Mouse (Mus musculus) stomach, embryonic 15.5 days (tissue): ENCODE measurements at regions not wholly inside any gene's neighbourhood (a gene's known extent, or its start where the extent isn't known, plus 50 kb on each side); places are given as distances from the start of the nearest gene placed in this dataset.

Experiments used
- ATAC-seq: fragments of 200-750 bp; cut with Nextera tagmentation; 2 replicates; pipeline ENCODE4 v1.8.0; 2017; ENCODE audit warnings: low read depth, moderate number of reproducible peaks, moderate TSS enrichment; ENCODE audit not compliant: insufficient read depth, low FRiP score
- H3K27ac ChIP-seq: fragments of 300-500 bp; sonication (generic); 2 replicates; pipeline ENCODE4 v1.5.1; 2015; ENCODE audit warnings: mild to moderate bottlenecking, inconsistent platforms
- H3K27me3 ChIP-seq: fragments of 300-500 bp; sonication (generic); replicated peaks from 2 replicates; pipeline ENCODE4 v1.6.1; 2015; ENCODE audit warnings: inconsistent platforms
- H3K36me3 ChIP-seq: fragments of 300-500 bp; sonication (generic); 2 replicates; pipeline ENCODE4 v1.6.1; 2015; ENCODE audit warnings: inconsistent platforms
- H3K4me1 ChIP-seq: fragments of 300-500 bp; sonication (generic); 2 replicates; pipeline ENCODE4 v1.6.1; 2015; ENCODE audit warnings: inconsistent platforms
- H3K4me2 ChIP-seq: fragments of 300-500 bp; sonication (generic); 2 replicates; pipeline ENCODE4 v1.6.1; 2015; ENCODE audit warnings: mild to moderate bottlenecking, inconsistent platforms
- H3K4me3 ChIP-seq: fragments of 300-500 bp; sonication (generic); replicated peaks from 2 replicates; pipeline ENCODE4 v1.5.1; 2015; ENCODE audit warnings: inconsistent platforms
- H3K9ac ChIP-seq: fragments of 300-500 bp; sonication (generic); 2 replicates; pipeline ENCODE4 v1.6.1; 2015; ENCODE audit warnings: inconsistent platforms
- H3K9me3 ChIP-seq: fragments of 300-500 bp; sonication (generic); 2 replicates; pipeline ENCODE4 v1.6.1; 2016; ENCODE audit warnings: inconsistent platforms
- WGBS: fragments of 180-500 bp; shearing (Covaris S2); methylation state at CpG from one replicate; pipeline ENCODE4 v1.1.7; 2015; 5-methylcytosine and 5-hydroxymethylcytosine counted together

DNA sequence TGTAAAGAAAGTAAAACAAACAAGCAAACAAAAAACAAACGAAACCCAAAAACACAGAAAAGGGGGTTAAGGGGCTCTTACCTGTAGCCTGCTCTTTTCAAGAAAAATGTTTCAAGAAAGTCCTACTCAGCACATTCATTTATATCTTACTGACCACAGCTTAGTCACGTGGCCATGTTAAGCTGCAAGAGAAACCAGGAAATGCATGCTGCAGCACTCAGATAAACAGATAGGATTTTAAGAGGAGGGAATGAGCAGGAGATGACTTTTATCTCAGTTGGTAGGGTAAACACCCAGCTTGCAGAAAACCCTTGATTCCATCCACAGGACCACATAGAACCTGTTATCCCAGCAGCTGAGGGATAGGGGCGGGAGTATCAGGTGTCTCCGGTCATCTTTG is 62.9 kb upstream of the Sfmbt2 start:
- Histone ChIP-seq H3K9me3 (no peaks in the 10 kb centered on the region), H3K36me3 (no peaks in the 10 kb centered on the region), H3K4me2 (no peak overlapping the region), H3K27me3 (no peaks in the 10 kb centered on the region), H3K4me1 (no peaks in the 10 kb centered on the region), H3K4me3 (no peak overlapping the region), H3K9ac (no peak overlapping the region), H3K27ac (no peak overlapping the region)
- peak; percentile 65; the same call in 1 of the 2 replicates for ATAC-seq
- WGBS, result 45% methylated on average over 4 of the region's 4 CpGs

- Histone ChIP-seq H3K4me2 (no peak overlapping the region), H3K27me3 (no peaks in the 10 kb centered on the region), H3K36me3 (no peaks in the 10 kb centered on the region), H3K27ac (no peak overlapping the region), H3K4me1 (no peaks in the 10 kb centered on the region), H3K9me3 (no peaks in the 10 kb centered on the region), H3K4me3 (no peak overlapping the region), H3K9ac (no peak overlapping the region)
- ATAC-seq, result no peak
- WGBS, result 72% methylated on average over 5 of the region's 5 CpGs
These were observed 60.7 kb upstream of the Sfmbt2 start for GRCm38 (mm10) chr2:10309656-10310055.

GRCm38 (mm10) chr2:10311719-10312118 is 58.6 kb upstream of the Sfmbt2 start:
- Histone ChIP-seq H3K27ac (no peak overlapping the region), H3K36me3 (no peaks in the 10 kb centered on the region), H3K9ac (no peak overlapping the region), H3K9me3 (no peaks in the 10 kb centered on the region), H3K27me3 (no peaks in the 10 kb centered on the region), H3K4me3 (no peak overlapping the region), H3K4me1 (no peaks in the 10 kb centered on the region), H3K4me2 (no peak overlapping the region)
- ATAC-seq, result no peak
- 78% methylated on average over 14 of the region's 14 CpGs for WGBS

DNA sequence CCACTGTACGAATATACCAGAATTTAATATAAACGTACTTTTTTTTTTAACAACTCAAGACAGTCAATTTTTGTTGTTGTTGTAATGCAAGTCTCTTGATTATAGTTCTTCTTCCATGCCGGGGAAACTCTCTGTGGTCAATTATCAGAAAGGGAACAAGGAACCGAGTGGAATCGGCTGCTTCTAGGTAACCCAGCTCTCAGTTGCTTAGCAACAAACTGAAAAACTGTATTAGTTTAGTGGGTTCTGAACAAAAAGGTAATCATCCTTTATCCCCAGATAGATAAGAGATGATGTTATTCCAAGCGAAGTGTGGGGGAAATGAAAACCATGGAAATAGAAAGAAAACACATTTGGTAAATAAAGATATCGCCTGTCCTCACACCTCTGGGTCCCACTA is 57.9 kb upstream of the Sfmbt2 start:
- H3K4me1 ChIP-seq, result no peaks in the 10 kb centered on the region
- no peaks in the 10 kb centered on the region for H3K36me3 ChIP-seq
- H3K9me3 ChIP-seq, result no peaks in the 10 kb centered on the region
- H3K9ac ChIP-seq, result no peak overlapping the region
- 74% methylated on average over 7 of the region's 7 CpGs for WGBS
- no peaks in the 10 kb centered on the region for H3K27me3 ChIP-seq
- H3K4me2 ChIP-seq, result no peak overlapping the region
- ATAC-seq, result no peak
- no peak overlapping the region for H3K27ac ChIP-seq
- H3K4me3 ChIP-seq, result no peak overlapping the region

- 40% methylated on average over 14 of the region's 14 CpGs for WGBS
- Histone ChIP-seq H3K4me1 (no peaks in the 10 kb centered on the region), H3K4me2 (no peak overlapping the region), H3K27ac (no peak overlapping the region), H3K9me3 (no peaks in the 10 kb centered on the region), H3K36me3 (no peaks in the 10 kb centered on the region), H3K27me3 (no peaks in the 10 kb centered on the region), H3K4me3 (no peak overlapping the region), H3K9ac (no peak overlapping the region)
- 0 out of 2 replicates have a peak, but pooled peaks have one; percentile 31 for ATAC-seq
These were observed 55.8 kb upstream of the Sfmbt2 start for GRCm38 (mm10) chr2:10314251-10315243.

GRCm38 (mm10) chr2:10316347-10316746 is 54.0 kb upstream of the Sfmbt2 start:
- Histone ChIP-seq H3K27me3 (no peaks in the 10 kb centered on the region), H3K9me3 (no peaks in the 10 kb centered on the region), H3K4me3 (no peak overlapping the region), H3K4me1 (no peaks in the 10 kb centered on the region), H3K9ac (no peak overlapping the region), H3K36me3 (no peaks in the 10 kb centered on the region), H3K27ac (no peak overlapping the region), H3K4me2 (no peak overlapping the region)
- 86% methylated on average over 5 of the region's 5 CpGs for WGBS
- ATAC-seq, result no peak

DNA sequence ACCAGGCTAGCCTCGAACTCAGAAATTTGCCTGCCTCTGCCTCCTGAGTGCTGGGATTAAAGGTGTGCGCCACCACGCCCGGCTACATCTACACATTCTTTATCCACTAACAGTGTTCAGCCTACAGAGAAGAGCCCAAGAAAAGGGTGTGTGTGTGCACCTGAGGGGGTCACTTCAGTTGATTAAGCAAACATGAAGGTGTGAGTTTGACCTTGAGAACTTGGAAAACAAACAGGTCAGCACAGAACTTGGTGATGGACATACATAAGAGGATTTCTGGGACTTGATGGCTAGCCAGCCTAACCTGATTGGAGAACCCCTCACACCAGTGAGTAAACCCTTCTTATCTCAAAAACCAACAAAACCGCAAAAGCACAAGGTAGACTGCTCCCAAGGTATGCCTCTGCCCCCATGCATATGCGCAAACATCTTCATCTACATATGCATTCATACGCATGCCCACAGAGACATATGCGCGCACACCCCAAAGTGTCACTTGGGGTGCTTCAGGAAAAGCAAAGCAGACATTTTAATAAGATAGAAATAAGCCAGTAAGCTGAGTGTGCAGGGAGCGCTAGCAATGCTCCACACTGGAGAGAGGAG is 52.0 kb upstream of the Sfmbt2 start:
- WGBS, result 93% methylated on average over 10 of the region's 10 CpGs
- no peak overlapping the region for H3K4me2 ChIP-seq

More for the DNA sequence above, 52.0 kb upstream of the Sfmbt2 start:
- Histone ChIP-seq H3K9ac (no peak overlapping the region), H3K27ac (no peak overlapping the region), H3K9me3 (no peaks in the 10 kb centered on the region), H3K4me1 (no peaks in the 10 kb centered on the region), H3K36me3 (no peaks in the 10 kb centered on the region), H3K27me3 (no peaks in the 10 kb centered on the region), H3K4me3 (no peak overlapping the region)
- ATAC-seq, result no peak
